Mouse (Mus musculus) neural tube, embryonic 10.5 days (tissue): ENCODE measurements at regions not wholly inside any gene's neighbourhood (a gene's known extent, or its start where the extent isn't known, plus 50 kb on each side); places are given as distances from the start of the nearest gene placed in this dataset.
"Not testable (repeated sequence)": the region's sequence is repeated elsewhere in the genome, so short reads cannot be mapped to it uniquely, and the experiment has no call there.

Experiments
- DNase-seq: peaks from one replicate; pipeline ENCODE4 v3.0.0-alpha.2; 2017; ENCODE audit warnings: low spot score; ENCODE audit errors: extremely low spot score

DNA sequence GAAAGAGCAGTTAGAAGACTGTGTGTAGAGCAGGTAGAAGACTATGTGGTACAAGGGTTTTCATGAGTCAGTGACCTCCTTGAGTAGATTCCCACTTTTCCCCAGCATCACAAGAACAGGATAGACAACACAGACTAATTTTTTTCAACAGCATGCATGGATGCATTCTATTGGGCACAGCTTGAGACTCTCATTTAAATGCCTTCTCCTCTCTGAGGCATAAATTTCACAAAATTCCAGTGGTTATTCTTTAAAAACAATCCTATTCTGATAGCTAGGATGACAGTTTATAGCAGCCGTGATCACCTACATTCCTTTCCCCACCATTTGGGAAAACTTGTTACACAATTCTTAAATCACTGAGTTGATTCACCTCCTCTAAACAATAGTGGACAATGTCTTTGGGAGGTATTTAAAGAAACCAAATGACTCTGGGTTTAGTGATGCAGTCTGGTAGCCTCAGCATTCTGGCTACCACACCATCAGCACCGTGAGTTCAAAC lies 418.7 kb downstream of the Hs3st1 start:
- no peak for DNase-seq

DNA sequence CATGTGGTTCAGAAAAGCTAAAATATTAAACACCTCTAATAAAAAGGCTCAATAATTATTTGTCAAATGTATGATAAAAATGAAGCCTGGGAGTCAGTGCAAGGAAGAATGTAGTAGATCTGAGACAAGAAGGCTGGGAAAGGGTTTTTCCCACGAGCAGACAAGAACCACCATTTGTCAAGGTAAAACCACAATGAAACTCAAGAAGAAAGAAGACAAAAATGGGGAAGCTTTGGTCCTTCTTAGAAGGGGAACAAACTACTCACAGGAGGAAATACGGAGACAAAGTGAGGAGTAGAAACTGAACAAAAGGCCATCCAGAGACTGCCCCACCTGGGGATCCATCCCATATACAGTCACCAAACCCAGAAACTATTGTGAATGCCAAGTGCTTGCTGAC lies 420.0 kb downstream of the Hs3st1 start:
- no peak for DNase-seq

DNA sequence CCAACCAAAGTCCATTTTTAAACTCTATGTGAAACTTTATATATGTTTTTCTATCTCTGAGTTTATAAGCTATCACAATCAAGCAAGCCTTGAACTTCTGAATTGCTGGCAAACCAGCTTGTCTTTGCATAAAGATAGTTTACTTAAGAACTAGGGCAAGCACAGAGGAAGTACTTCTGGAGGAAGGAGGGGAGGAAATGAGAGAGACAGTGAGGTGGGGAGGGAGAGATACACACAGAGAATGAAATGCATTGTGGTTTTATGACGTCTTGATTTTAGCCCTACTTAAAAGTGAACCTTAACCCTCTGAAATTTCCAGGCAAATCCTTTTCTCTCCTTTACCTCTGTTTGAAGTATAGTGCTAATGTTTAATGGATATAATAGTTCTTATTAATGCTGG lies 421.0 kb downstream of the Hs3st1 start:
- DNase-seq = no peak

GRCm38 (mm10) chr5:39325399-39325798 lies 429.9 kb downstream of the Hs3st1 start:
- DNase-seq = no peak

- no peak for DNase-seq
Measured at GRCm38 (mm10) chr5:39316478-39316877, 438.8 kb downstream of the Hs3st1 start.

- no peak for DNase-seq
Measured at GRCm38 (mm10) chr5:39311211-39311610, 434.6 kb upstream of the Clnk start.

GRCm38 (mm10) chr5:39305794-39306193 lies 429.2 kb upstream of the Clnk start:
- no peak for DNase-seq

- no peak for DNase-seq
Measured at GRCm38 (mm10) chr5:39292849-39293248, 416.2 kb upstream of the Clnk start.

DNA sequence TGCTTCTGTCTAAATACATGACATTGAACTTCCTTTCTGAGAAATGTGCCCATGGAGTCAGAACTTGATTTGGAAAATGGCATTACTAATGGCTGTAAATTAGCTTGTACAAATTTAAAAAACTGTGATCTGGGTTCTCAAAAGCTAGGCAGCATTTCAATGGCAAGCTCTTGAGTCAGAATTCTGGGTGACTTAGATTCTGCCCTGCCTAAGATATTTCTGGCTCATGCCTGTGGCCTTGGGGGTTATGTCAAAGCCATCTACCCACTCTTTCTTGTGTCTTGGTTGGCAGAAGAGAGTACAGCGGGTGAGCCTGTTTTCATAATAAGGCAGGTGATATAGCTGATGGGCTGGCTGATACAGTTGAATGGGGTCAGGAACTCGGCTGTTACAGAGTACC lies 404.4 kb upstream of the Clnk start:
- DNase-seq = no peak

DNA sequence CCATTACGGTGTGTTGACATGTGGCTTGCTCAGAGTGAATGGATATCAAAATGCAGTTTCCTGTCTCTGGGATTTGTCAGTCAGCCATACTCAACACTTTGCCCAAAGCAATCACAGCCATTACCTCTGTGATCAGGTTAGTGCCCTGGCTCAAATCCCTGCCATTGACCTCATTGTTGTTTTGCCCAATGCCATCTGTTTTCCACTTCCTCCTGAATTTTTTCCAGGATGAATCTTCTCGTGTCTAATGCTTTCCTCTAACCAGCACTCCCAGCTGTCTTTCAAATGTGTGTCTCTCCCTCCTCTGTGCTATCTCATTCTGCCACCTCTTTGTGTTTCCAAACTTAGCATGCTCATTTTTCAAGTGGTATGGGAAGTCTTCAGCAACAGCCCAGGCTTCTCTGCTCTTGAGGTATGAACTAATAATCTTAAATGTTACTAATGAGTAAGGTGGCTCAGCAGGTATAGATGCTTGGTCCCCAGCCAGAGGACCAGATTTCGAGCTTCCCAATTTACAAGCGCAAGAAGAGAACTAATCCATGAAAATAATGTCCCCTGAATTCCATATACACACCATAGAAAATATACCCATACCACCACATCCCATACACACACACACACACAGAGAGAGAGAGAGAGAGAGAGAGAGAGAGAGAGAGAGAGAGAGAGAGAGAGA lies 397.2 kb upstream of the Clnk start:
- no peak for DNase-seq

DNA sequence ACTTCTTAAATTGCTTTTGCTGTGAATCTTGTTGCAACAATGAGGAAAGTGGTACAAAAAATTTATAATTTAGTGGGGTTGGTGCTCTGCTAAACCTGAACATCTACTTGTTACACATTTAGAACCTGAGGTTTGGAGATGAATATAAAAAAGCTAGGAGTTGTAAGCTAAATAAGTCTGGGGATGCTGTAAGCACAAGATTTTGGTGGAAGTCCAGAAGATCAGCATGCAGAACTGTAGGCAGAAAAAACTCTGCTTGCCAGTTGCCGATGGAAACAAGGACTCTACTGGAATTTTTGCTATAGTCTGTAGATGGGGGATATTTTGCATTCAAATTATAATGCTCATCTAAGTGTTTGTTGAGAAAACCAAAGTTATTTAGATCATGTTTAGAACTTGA lies 390.5 kb upstream of the Clnk start:
- DNase-seq = no peak

GRCm38 (mm10) chr5:39260721-39261190 lies 384.1 kb upstream of the Clnk start:
- DNase-seq = no peak

GRCm38 (mm10) chr5:39257745-39258144 lies 381.1 kb upstream of the Clnk start:
- no peak for DNase-seq

- no peak for DNase-seq
Measured at GRCm38 (mm10) chr5:39252206-39252605, 375.6 kb upstream of the Clnk start.

DNA sequence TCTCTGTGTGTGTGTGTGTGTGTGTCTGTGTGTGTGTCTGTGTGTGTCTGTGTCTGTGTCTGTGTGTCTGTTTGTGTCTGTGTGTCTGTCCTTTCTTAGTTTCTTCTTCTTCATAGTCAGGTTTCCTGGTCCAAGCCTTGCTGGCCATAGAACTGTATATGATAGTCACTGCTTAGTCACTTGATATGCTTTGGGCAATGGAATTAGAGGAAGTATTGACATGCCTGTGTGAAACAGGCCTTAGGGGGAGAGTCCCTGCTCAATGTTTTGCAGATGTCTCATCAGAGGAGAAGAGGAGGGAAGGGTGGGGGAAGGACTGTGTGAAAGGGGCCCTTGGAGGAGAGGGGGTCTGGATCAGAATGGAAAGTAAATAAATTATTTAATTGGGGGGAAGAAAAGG lies 374.4 kb upstream of the Clnk start:
- DNase-seq = no peak

DNA sequence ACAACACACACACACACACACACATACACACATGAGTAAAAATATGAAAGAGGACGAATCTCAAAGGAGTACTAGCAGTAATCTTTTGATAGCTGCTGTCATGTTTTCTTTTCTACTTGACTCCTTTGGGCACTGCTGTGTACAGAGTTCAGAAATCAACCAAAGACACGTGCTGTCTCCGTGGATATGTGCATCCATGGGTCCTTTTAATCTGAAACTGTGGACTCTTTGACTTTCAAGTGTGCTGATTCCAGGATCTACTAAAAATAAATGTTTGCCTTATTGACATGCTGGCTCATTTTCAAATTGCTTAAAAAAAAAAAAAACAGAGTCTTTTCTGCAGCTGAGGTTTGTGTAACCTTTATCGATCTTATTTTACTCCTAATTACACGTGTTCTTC lies 343.1 kb upstream of the Clnk start:
- no peak for DNase-seq

DNA sequence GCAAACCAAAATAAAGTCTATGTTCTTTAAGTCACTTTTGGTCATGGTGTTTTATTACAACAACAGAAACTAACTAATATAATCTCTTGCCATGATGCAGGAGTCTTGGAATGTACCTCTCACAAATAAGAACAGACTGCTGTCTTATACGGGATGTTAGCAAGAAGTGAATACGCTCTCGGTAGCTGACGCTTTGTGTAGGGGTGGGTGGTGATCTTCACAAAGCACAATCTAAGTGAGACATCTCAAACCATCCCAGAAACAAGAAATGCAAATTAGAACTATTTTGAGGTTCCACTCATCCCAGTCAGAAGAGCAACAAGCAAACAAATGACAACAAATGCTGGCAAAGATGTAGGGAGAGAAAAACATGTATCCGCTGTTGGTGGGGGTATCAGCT lies 339.7 kb upstream of the Clnk start:
- DNase-seq = no peak

- no peak for DNase-seq
Measured at GRCm38 (mm10) chr5:39215016-39215415, 338.4 kb upstream of the Clnk start.

GRCm38 (mm10) chr5:39212550-39212949 lies 335.9 kb upstream of the Clnk start:
- no peak for DNase-seq

GRCm38 (mm10) chr5:39198856-39199255 lies 322.2 kb upstream of the Clnk start:
- DNase-seq = no peak

DNA sequence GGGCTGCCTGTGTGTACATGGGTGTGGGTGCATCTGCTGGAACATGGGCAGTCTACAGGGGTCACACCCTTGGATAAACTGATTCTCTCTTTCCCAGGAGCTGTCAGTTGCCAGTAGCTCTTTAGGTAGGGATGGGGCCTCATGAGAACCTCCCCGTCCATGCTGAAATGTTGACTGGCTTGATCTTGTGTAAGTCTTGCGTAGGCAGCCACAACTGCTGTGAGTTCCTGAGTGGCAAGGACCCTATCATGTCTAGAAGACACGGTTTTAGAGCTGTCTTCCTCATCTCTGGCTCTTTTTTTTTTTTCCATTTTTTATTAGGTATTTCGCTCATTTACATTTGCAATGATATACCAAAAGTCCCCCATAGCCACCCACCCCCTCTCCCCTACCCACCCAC lies 314.5 kb upstream of the Clnk start:
- DNase-seq = not testable (repeated sequence)

DNA sequence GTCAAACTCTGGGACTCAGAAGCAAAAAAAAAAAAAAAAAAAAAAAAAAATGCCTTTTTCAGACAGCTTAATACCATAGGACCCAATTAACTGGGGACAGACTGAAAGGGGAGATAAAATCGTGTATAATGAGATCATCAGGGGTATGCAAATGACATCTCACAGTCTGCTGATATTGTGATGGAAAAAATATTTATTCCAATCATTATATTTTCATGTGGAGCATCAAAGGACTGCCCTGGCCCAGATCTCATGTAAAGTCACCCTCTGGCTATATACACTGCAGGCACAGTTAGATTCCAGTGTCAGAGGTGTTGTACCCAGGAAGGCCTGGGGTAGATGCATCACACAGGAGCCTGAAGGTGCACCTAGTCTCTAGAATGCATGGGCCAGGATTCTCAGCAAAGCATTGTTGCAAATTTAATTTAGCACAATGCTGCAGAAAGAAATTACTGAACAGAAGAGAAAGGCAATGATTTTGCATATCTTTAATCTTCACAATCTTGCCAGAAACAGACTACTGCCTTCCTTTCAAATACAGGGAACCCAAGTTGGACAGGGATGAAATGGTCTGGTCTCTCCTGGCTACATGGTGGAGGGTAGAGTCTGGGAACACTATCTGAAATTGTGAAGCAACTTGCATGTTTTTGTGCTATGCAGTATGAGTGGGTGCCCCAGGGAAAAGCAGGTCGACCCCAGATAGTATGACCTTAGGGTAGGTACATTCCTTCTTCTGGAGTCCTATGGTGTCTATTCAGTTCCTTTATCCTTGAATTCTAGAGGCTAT lies 305.2 kb upstream of the Clnk start:
- no peak for DNase-seq

DNA sequence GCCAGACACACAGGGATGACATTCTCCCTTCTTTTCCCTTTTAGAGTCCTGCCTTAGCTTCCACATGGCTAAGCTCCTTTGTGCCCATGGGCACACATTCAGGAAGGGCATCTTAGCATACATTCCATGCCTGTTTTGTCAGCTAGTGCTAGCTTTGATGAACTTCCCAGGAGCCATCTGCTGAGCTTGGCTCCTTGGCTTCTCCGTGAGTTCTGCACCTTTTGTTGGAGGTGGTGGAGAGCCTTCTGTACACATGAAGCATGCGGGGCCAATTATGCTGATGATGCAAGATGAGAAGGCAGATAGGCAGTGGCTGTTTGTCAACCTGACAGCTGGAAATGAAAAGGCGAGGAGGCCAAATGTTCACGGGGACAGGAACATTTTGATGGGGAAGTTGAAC lies 304.4 kb upstream of the Clnk start:
- no peak for DNase-seq
